15 mouse cellular contexts compared by ENCODE assay signal in genomic region chr2:117432010-117432409, GRCm38 (mm10).
DNase-seq lines count a peak whose midpoint lies in the region; ATAC-seq lines count a peak whose summit lies in the region.
"Had no signal": no experiment of that assay in that cellular context is flagged by ENCODE, and none has a peak within 500 bp of the region (broad histone marks: within the 10 kb centered on the region; RNA-seq: fewer than 3 reads in every experiment).

No protein-coding gene starts in this region.

- no peak for ATAC-seq in midbrain, embryonic 15.5 days (replicated peaks)
- ATAC-seq in hindbrain, embryonic 13.5 days (ENCODE audit: low FRiP score): no peak
- ATAC-seq: forebrain, embryonic 16.5 days had no signal

- no peaks in the 10 kb centered on the region for H3K27me3 ChIP-seq in midbrain, embryonic 15.5 days (replicated peaks)
- H3K27me3 ChIP-seq in hindbrain, embryonic 13.5 days: 0 out of 2 replicates have a peak, but pooled peaks cover 5% of the 10 kb centered on the region
- H3K27me3 ChIP-seq: embryonic facial prominence, embryonic 12.5 days; kidney, embryonic 15.5 days had no signal

- 69% methylated on average over 6 of the region's 6 CpGs for WGBS in midbrain, embryonic 15.5 days
- WGBS in hindbrain, embryonic 13.5 days: 72% methylated on average over 6 of the region's 6 CpGs

- H3K36me3 ChIP-seq in midbrain, embryonic 15.5 days (replicated peaks): no peaks in the 10 kb centered on the region
- no peaks in the 10 kb centered on the region for H3K36me3 ChIP-seq in hindbrain, embryonic 13.5 days
- H3K36me3 ChIP-seq: embryonic facial prominence, embryonic 12.5 days; kidney, embryonic 15.5 days; limb, embryonic 15.5 days had no signal

- peak; percentile 77 to 87 for DNase-seq in left cerebral cortex, adult 18-20 months (ENCODE audit: low spot score in 2 of 2)
- DNase-seq in left cerebral cortex, postnatal 4 days: no peak
- DNase-seq in frontal cortex, postnatal 14 days (ENCODE audit: low spot score in 2 of 2): peak; percentile 29 to 44
- peak; percentile 67 to 87 for DNase-seq in left cerebral cortex, adult 9 months (ENCODE audit: low spot score in 2 of 2)
- DNase-seq in right cerebral cortex, postnatal 36 days (ENCODE audit: low spot score in 2 of 2): peak; percentile 79 to 86
- no peak for DNase-seq in kidney, adult 8-10 months
- DNase-seq: cerebellum, adult 9-10 months; lung, postnatal 14 days had no signal

- no peaks in the 10 kb centered on the region for H3K9me3 ChIP-seq in midbrain, embryonic 15.5 days
- H3K9me3 ChIP-seq in hindbrain, embryonic 13.5 days: no peaks in the 10 kb centered on the region
- H3K9me3 ChIP-seq: embryonic facial prominence, embryonic 12.5 days; kidney, embryonic 15.5 days; limb, embryonic 15.5 days had no signal

- no peak overlapping the region for H3K4me2 ChIP-seq in midbrain, embryonic 15.5 days
- no peak overlapping the region for H3K4me2 ChIP-seq in hindbrain, embryonic 13.5 days
- H3K4me2 ChIP-seq: embryonic facial prominence, embryonic 12.5 days; heart, embryonic 11.5 days; kidney, embryonic 15.5 days; limb, embryonic 15.5 days had no signal

- no peaks in the 10 kb centered on the region for H3K4me1 ChIP-seq in midbrain, embryonic 15.5 days
- peaks cover 5% of the 10 kb centered on the region for H3K4me1 ChIP-seq in hindbrain, embryonic 13.5 days (replicated peaks)
- H3K4me1 ChIP-seq: embryonic facial prominence, embryonic 12.5 days; kidney, embryonic 15.5 days; limb, embryonic 15.5 days had no signal

- intact Hi-C loops in left cerebral cortex, postnatal 4 days (cut with DNase I): loop anchor here (10.0 kb wide), 2 partner anchors 97 to 537 kb away; no protein-coding TSS in a partner anchor

- H3K27ac ChIP-seq in midbrain, embryonic 15.5 days: no peak overlapping the region
- H3K27ac ChIP-seq in hindbrain, embryonic 13.5 days: no peak overlapping the region
- H3K27ac ChIP-seq: embryonic facial prominence, embryonic 12.5 days; kidney, embryonic 15.5 days; limb, embryonic 15.5 days had no signal

- H3K4me3 ChIP-seq in midbrain, embryonic 15.5 days: no peak overlapping the region
- H3K4me3 ChIP-seq in hindbrain, embryonic 13.5 days: no peak overlapping the region
- H3K4me3 ChIP-seq: embryonic facial prominence, embryonic 12.5 days; kidney, embryonic 15.5 days; limb, embryonic 15.5 days had no signal

- no peak overlapping the region for H3K9ac ChIP-seq in midbrain, embryonic 15.5 days
- no peak overlapping the region for H3K9ac ChIP-seq in hindbrain, embryonic 13.5 days
- H3K9ac ChIP-seq: embryonic facial prominence, embryonic 12.5 days; kidney, embryonic 15.5 days; limb, embryonic 15.5 days had no signal

Comparison
In these comparisons a context has a peak if more than half of its experiments do, and no peak if none do; other contexts are left out.
1. DNase-seq: peak in left cerebral cortex, adult 18-20 months (2 of 2), frontal cortex, postnatal 14 days (2 of 2), left cerebral cortex, adult 9 months (2 of 2) and right cerebral cortex, postnatal 36 days (2 of 2); none in left cerebral cortex, postnatal 4 days (single experiment) and kidney, adult 8-10 months (0 of 2).